Mouse (Mus musculus) kidney, embryonic 14.5 days (tissue): ENCODE measurements around the gene Pot1b. TPM values are rescaled to one million over a fixed set of nuclear protein-coding genes. Genes with fewer than 3 reads are reported as not detected.

Experiments
- ATAC-seq: fragments of 200-750 bp; cut with Nextera tagmentation; 2 replicates; pipeline ENCODE4 v1.8.0; 2017; ENCODE audit warnings: moderate number of reproducible peaks, mild to moderate bottlenecking, moderate TSS enrichment, moderate library complexity; ENCODE audit not compliant: low FRiP score, low TSS enrichment
- H3K27ac ChIP-seq: fragments of 300-500 bp; sonication (generic); 2 replicates; pipeline ENCODE4 v1.5.1; 2014; ENCODE audit warnings: low read depth, mild to moderate bottlenecking, low read length, moderate library complexity, mixed read lengths
- H3K27me3 ChIP-seq: fragments of 300-500 bp; sonication (generic); 2 replicates; pipeline ENCODE4 v1.6.1; 2014; ENCODE audit warnings: mild to moderate bottlenecking, low read length; ENCODE audit not compliant: control insufficient read depth, insufficient read depth
- H3K36me3 ChIP-seq: fragments of 300-500 bp; sonication (generic); 2 replicates; pipeline ENCODE4 v1.6.1; 2014; ENCODE audit warnings: low read length, mixed read lengths; ENCODE audit not compliant: control insufficient read depth, insufficient read depth
- H3K4me1 ChIP-seq: fragments of 300-500 bp; sonication (generic); 2 replicates; pipeline ENCODE4 v1.6.1; 2014; ENCODE audit warnings: low read length, mixed read lengths; ENCODE audit not compliant: control insufficient read depth, insufficient read depth
- H3K4me2 ChIP-seq: fragments of 300-500 bp; sonication (generic); replicated peaks from 2 replicates; pipeline ENCODE4 v1.6.1; 2014; ENCODE audit warnings: low read depth, mild to moderate bottlenecking, low read length
- H3K4me3 ChIP-seq: fragments of 300-500 bp; sonication (generic); 2 replicates; pipeline ENCODE4 v1.5.1; 2014; ENCODE audit warnings: mild to moderate bottlenecking, low read length
- H3K9ac ChIP-seq: fragments of 300-500 bp; sonication (generic); 2 replicates; pipeline ENCODE4 v1.6.1; 2014; ENCODE audit warnings: low read depth, mild to moderate bottlenecking, low read length, moderate library complexity
- H3K9me3 ChIP-seq: fragments of 300-500 bp; sonication (generic); 2 replicates; pipeline ENCODE4 v1.6.1; 2016; ENCODE audit warnings: low read length; ENCODE audit not compliant: control insufficient read depth
- WGBS: fragments of 180-500 bp; shearing (Covaris S2); extraction: QIAGEN DNeasy Blood & Tissue Kit; methylation state at CpG from one replicate; pipeline ENCODE4 v1.1.7; 2014; 5-methylcytosine and 5-hydroxymethylcytosine counted together
- polyA plus RNA-seq: library from polyadenylated mRNA; unstranded; fragments of >200 nt; fragmentation: Nextera tagmentation; extraction: Ambion mirVana; gene quantifications from 2 replicates; pipeline ENCODE4 v1.2.1, GENCODE M21; 2014

Pot1b gene
- polyA plus RNA-seq: 8.8 TPM in 2 replicates

DNA sequence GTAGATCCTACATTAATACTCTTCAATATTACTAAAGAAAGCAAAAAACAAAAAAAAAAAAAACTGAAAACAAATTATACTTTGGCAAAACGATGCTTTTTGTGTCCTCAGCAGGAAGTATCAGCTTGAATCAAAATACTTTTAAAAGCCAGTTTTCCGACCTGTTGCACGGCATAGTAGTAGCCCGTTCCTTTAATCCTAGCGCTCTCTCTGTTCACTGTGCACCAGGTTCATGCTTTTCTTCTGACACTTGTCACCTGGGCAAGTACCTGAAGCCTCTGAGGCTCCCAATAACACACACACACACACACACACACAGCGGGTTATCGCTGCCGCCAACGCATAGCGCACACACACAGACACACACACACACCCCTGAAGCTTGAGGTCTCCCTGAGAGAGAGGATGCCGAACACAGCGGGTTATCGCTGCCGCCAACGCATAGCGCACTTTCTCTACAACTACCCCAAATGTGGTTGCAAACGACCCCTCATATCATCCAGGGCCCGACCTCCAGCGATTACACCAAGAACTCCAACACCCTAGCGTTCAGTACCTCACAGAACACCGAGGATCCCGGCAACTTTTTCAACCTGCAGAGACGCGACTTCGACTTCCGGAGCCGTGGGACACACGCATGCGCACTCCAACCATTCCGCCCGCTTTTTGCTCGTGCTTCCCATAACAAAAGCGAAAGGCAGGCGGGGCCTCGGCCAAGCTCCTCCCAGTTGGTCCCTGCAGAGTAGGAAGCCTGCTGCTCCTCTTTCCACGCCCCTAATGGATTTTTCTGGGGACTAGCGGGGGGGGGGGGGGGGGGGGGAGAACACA is at the start of gene Pot1b:
TSS of gene Pot1b (minus strand) at position 645 of the 828 bp plus-strand sequence.
- Histone ChIP-seq H3K27ac (no peak within 1 kb of the TSS), H3K4me2 (peak within 1 kb of the TSS; percentile 68), H3K36me3 (peaks cover 11% of the 10 kb centered on the region; the same call in 1 of the 2 replicates), H3K9ac (peak within 1 kb of the TSS; percentile 70), H3K4me1 (no peaks in the 10 kb centered on the region), H3K4me3 (peak within 1 kb of the TSS; percentile 69), H3K9me3 (no peaks in the 10 kb centered on the region), H3K27me3 (no peaks in the 10 kb centered on the region)
- under 1% methylated on average over 36 of the region's 37 CpGs for WGBS
- peak; percentile 100 for ATAC-seq

DNA sequence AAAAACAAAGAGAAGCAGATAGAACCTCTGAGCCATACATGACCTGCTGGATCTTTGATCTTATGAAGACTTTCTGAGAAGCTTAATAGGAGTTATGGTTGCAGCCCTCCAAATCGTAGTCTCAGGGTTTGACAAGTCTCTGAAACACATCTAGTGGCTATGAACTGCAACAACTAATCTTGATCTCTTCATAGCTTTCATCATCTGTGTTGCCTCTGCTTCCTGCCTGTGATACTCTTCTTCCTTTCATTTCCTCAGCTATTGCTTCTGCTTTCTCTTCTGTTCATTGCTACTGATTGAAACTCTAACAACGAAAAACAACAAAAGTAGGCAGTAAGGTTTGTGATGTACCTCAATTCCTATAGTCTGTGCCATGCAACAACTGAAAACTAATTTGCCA is 38.7 kb upstream of the Pot1b start:
- no peak overlapping the region for H3K4me2 ChIP-seq
- H3K9me3 ChIP-seq: no peaks in the 10 kb centered on the region
- H3K9ac ChIP-seq: no peak overlapping the region
- H3K27me3 ChIP-seq: no peaks in the 10 kb centered on the region
- 71% methylated on average over 2 of the region's 2 CpGs for WGBS
- H3K27ac ChIP-seq: no peak overlapping the region
- H3K4me1 ChIP-seq: no peaks in the 10 kb centered on the region
- no peak for ATAC-seq
- no peaks in the 10 kb centered on the region for H3K36me3 ChIP-seq
- no peak overlapping the region for H3K4me3 ChIP-seq

DNA sequence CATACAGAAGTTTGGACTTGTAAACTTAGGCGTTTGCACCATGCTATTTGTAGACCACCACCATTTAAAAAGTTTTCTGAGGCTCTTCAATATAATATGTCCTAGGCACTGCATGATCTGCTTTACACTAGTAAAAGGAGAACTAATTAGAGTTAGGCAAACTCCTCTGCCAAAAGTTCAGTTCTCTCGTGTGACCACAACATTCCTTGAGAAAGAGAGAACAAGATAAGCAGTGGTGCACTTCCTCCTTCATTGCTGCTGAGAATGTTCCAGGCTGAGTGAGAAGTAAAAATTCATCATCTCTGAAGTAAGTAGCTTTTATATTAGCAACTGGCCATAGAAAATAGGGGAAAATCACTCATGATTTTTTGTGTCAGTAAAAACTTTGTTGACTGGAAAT is 37.4 kb upstream of the Pot1b start, which contains the start of gene Adgre4:
TSS of gene Adgre4 (plus strand) at position 199 of the 400 bp plus-strand sequence.
- Histone ChIP-seq H3K9ac (no peak within 1 kb of the TSS), H3K4me3 (no peak within 1 kb of the TSS), H3K4me1 (no peaks in the 10 kb centered on the region), H3K4me2 (no peak within 1 kb of the TSS), H3K27ac (no peak within 1 kb of the TSS), H3K27me3 (no peaks in the 10 kb centered on the region), H3K9me3 (no peaks in the 10 kb centered on the region), H3K36me3 (no peaks in the 10 kb centered on the region)
- WGBS: 58% methylated on average over 2 of the region's 2 CpGs
- ATAC-seq: no peak

DNA sequence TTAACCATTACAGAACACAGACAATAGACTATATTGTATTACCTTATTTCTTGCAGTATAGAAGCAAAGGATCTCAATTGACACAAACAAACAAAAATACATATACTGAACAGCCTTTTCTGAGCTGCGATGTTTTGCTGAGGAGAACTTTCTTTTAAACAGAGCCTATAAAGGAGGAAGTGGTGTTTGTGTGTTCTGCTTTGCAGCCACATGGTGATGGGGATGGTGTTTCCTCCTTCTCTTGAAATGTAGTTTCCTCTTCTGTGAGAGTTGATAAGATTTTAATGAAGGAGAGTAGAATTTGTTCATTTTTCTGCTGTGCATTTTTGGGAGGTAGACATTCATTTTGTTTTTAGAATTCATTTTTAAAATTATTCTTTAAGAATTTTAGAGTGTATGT is 24.2 kb upstream of the Pot1b start:
- Histone ChIP-seq H3K36me3 (no peaks in the 10 kb centered on the region), H3K9me3 (no peaks in the 10 kb centered on the region)
- no peak for ATAC-seq

DNA sequence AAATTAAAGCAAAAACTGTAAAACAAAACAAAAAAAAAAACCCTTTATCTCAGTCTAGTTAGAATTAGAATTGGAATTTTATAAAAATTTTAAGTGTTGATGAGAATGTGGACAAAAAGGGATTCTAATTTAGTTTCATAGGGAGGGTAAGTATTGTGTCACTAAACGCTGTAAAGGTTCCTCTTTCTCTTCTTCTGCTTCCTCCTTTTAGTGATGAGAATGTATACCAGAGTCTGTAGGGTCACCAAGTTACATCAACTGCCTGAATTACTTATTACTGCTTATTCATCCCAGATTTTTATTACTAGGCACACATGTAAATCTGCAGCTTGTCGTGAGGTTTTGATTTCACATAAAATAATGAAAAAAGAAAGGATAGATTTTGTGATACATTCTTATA is 13.8 kb upstream of the Pot1b start:
- Histone ChIP-seq H3K9ac (no peak overlapping the region), H3K4me2 (no peak overlapping the region), H3K27ac (no peak overlapping the region), H3K4me3 (no peak overlapping the region), H3K36me3 (no peaks in the 10 kb centered on the region), H3K27me3 (no peaks in the 10 kb centered on the region), H3K9me3 (no peaks in the 10 kb centered on the region), H3K4me1 (no peaks in the 10 kb centered on the region)
- 75% methylated on average over 2 of the region's 2 CpGs for whole genome bisulfite sequencing
- no peak for ATAC-seq

More for the DNA sequence above, 24.2 kb upstream of the Pot1b start:
- H3K4me2 ChIP-seq: no peak overlapping the region
- no peaks in the 10 kb centered on the region for H3K4me1 ChIP-seq
- no peak overlapping the region for H3K27ac ChIP-seq
- no peak overlapping the region for H3K4me3 ChIP-seq
- WGBS: 85% methylated on average over 1 of the region's 1 CpGs
- no peak overlapping the region for H3K9ac ChIP-seq
- no peaks in the 10 kb centered on the region for H3K27me3 ChIP-seq

DNA sequence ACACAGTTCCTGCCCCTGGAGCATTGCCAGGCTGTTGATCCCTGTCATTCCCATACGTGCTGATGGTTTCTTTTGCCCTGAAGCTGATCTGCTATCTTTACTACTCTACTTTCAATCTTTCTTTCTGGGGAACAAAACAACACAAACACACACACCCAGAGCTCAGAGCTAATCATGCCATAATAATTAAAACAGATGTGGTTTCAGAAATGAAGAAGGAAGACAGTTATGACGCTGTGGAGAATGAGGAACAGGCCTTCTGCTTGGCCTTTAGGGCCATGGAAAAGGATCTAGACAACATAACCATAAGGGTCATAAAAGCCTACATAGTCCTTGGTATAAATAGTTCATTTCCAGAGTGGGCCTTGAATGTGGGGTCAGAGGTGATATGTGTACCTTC is 9.8 kb upstream of the Pot1b start:
- no peak for ATAC-seq
- no peaks in the 10 kb centered on the region for H3K9me3 ChIP-seq
- H3K27ac ChIP-seq: no peak overlapping the region
- no peaks in the 10 kb centered on the region for H3K4me1 ChIP-seq
- H3K4me2 ChIP-seq: no peak overlapping the region
- 65% methylated on average over 2 of the region's 2 CpGs for WGBS
- H3K9ac ChIP-seq: no peak overlapping the region
- H3K36me3 ChIP-seq: no peaks in the 10 kb centered on the region
- H3K27me3 ChIP-seq: no peaks in the 10 kb centered on the region
- H3K4me3 ChIP-seq: no peak overlapping the region

DNA sequence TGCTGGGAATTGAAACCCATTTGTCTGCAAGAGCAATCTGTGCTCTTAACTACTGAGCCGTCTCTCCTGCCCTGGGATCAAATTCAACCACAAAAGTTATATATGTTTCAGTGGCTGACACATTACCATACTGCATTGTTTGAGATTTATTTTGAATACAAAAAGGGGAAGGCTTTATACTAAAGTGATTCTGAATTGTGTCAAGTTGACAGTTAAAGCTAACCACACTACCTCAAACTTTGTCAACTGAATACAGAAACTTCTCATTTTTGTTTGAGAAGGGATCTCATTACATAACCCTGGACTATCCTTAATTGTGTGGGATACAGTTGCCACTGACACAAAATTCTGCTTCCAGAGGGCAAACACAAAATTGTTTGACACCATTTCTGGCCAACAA is 8.8 kb upstream of the Pot1b start:
- WGBS: 76% methylated on average over 1 of the region's 1 CpGs
- H3K27me3 ChIP-seq: no peaks in the 10 kb centered on the region
- H3K4me3 ChIP-seq: no peak overlapping the region
- no peaks in the 10 kb centered on the region for H3K4me1 ChIP-seq
- H3K36me3 ChIP-seq: no peaks in the 10 kb centered on the region
- no peak overlapping the region for H3K4me2 ChIP-seq
- no peak overlapping the region for H3K9ac ChIP-seq
- no peak for ATAC-seq
- H3K27ac ChIP-seq: no peak overlapping the region
- H3K9me3 ChIP-seq: no peaks in the 10 kb centered on the region

DNA sequence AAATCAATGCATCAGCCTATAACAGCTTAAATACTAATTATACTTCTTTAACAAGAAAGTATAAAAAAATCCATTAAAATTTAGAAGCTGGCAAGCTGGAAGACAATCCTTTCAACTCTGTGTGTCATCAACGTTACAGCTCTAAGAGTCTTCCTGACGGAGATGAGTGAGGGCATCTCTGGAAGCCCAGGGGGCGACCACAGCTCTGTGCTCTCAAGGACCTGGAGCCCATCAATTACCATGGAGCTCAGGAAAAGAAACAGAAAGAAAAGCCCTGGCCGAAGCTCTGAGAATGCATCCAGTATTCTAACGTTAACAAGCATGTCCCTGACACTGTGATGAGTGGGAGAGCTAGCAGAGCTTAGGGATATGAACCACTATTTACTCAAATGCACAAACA is 9.6 kb downstream of the Pot1b start:
- WGBS: 65% methylated on average over 5 of the region's 5 CpGs
- H3K36me3 ChIP-seq: peaks cover 14% of the 10 kb centered on the region; the same call in 1 of the 2 replicates

DNA sequence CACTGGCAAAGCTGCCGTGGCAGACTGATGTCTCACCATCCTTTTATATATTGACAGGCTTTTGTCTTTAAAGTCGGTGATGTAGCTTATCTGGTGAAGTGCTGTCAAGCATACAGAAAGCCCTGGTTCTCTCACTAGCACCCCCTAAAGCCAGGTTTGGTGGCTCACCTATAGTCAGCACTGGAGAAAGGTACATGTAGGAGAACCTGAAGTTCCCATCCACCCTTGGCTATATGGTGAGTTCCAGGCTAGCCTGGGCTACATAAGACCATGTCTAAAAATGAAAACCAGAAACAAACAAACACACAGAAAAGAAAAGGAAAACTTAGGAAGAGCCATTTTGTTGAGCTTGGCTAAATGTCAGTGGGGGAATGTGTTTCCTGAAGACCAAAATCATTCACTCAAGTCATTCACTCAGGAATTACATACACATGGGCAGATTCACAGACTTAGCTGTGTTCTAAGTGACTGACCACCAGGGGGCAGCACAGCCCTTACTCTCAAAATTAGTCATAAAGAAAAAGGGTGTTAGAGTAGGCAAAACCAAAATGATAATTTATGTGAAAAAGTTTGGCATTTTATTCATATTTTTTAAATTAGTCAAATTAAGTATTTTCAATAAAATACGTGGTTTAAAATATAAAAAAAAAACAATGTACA is 10.1 kb downstream of the Pot1b start:
- peak; percentile 76 for ATAC-seq
- WGBS: 66% methylated on average over 3 of the region's 3 CpGs

More for the DNA sequence above, 9.6 kb downstream of the Pot1b start:
- Histone ChIP-seq H3K27me3 (no peaks in the 10 kb centered on the region), H3K4me1 (no peaks in the 10 kb centered on the region), H3K4me2 (no peak overlapping the region), H3K9me3 (no peaks in the 10 kb centered on the region), H3K27ac (no peak overlapping the region), H3K4me3 (no peak overlapping the region), H3K9ac (no peak overlapping the region)
- ATAC-seq: no peak

More for the DNA sequence above, 10.1 kb downstream of the Pot1b start:
- peaks cover 20% of the 10 kb centered on the region; the same call in 1 of the 2 replicates for H3K36me3 ChIP-seq
- no peak overlapping the region for H3K4me2 ChIP-seq
- no peaks in the 10 kb centered on the region for H3K27me3 ChIP-seq
- no peak overlapping the region for H3K4me3 ChIP-seq
- H3K9ac ChIP-seq: no peak overlapping the region
- no peak overlapping the region for H3K27ac ChIP-seq
- no peaks in the 10 kb centered on the region for H3K9me3 ChIP-seq
- H3K4me1 ChIP-seq: no peaks in the 10 kb centered on the region
